Comparison of ENCODE assay signal across 13 mouse cellular contexts in the genomic region with DNA sequence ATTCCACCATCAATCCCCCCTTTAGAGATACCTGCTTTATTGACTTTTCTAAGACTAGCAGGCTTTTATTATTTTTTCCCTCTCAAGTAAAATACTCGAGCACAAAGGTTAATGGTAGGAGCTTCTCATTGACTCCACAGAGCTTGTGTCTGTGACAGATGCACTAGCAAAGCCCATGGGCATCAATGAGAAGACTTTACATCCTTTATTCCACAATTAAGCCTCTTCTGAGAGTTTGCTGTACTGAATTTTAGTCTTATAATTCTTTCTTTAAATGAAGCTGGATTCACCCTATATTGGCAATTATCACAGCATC.
"Had no signal": no experiment of that assay in that cellular context is flagged by ENCODE, and none has a peak within 500 bp of the region (broad histone marks: within the 10 kb centered on the region; RNA-seq: fewer than 3 reads in every experiment).

No protein-coding gene starts in this region.

- H3K4me3 ChIP-seq: kidney, embryonic 15.5 days; left cerebral cortex, adult 2 months; limb, embryonic 10.5 days; liver, embryonic 15.5 days; neural tube, embryonic 13.5 days; stomach, embryonic 15.5 days had no signal

- ATAC-seq: lung, postnatal 0 days had no signal

- DNase-seq: lung, adult 2 months; lung, postnatal 36 days; right cerebral cortex, postnatal 14 days; thymus, adult 2 months; thymus, postnatal 25 days had no signal

- H3K9ac ChIP-seq: kidney, embryonic 15.5 days; liver, embryonic 15.5 days; neural tube, embryonic 13.5 days; stomach, embryonic 15.5 days had no signal

- H3K9me3 ChIP-seq: kidney, embryonic 15.5 days; limb, embryonic 10.5 days; liver, embryonic 15.5 days; neural tube, embryonic 13.5 days; stomach, embryonic 15.5 days had no signal

- H3K27me3 ChIP-seq: kidney, embryonic 15.5 days; liver, embryonic 15.5 days; neural tube, embryonic 13.5 days; stomach, embryonic 15.5 days had no signal

- H3K4me1 ChIP-seq: kidney, embryonic 15.5 days; limb, embryonic 10.5 days; liver, embryonic 15.5 days; stomach, embryonic 15.5 days had no signal

- H3K36me3 ChIP-seq: kidney, embryonic 15.5 days; limb, embryonic 10.5 days; liver, embryonic 15.5 days; neural tube, embryonic 13.5 days; stomach, embryonic 15.5 days had no signal

- H3K4me2 ChIP-seq: kidney, embryonic 15.5 days; liver, embryonic 11.5 days; liver, embryonic 15.5 days; neural tube, embryonic 13.5 days; stomach, embryonic 15.5 days had no signal

- H3K27ac ChIP-seq: kidney, embryonic 15.5 days; left cerebral cortex, adult 2 months; limb, embryonic 10.5 days; liver, embryonic 15.5 days; stomach, embryonic 15.5 days had no signal
